Mouse (Mus musculus) E14TG2a.4 (cell line): ENCODE measurements at regions not wholly inside any gene's neighbourhood (a gene's known extent, or its start where the extent isn't known, plus 50 kb on each side); places are given as distances from the start of the nearest gene placed in this dataset.

Experiments used
- CTCF ChIP-seq: conservative IDR thresholded peaks from 2 replicates; pipeline ENCODE4 v1.5.1; 2014; ENCODE audit warnings: low read length
- NANOG ChIP-seq: IDR thresholded peaks from 2 replicates; pipeline ENCODE4 v1.6.1; 2014; ENCODE audit warnings: borderline replicate concordance, low read length, mixed read lengths
- POU5F1 ChIP-seq: IDR thresholded peaks from 2 replicates; pipeline ENCODE4 v1.6.1; 2014; ENCODE audit warnings: low read length, borderline replicate concordance

DNA sequence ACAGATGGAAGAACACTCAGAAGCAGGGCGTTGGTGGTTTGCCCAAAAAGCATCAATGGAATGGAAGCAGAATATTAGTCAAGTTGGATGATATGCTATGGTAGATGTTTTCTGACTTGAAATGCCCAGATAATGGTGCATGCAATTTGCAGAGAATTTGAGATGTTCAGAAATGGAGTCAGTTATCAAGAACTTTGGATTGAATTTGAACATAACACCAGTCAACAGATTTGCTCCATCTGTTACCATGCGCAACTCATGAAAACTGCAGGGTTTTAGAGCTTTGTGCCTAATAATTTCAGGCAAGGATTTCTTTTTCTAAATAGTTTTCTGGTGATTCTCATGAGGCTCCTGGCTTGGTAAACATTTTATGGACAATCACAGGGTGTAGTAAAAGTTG lies 365.9 kb downstream of the Ipmk start:
- TF ChIP-seq CTCF: no peak
- TF ChIP-seq NANOG: no peak
- no peak for TF ChIP-seq POU5F1
